Mouse (Mus musculus) lung, embryonic 16.5 days (tissue): ENCODE measurements around the gene Rasip1. TPM values are rescaled to one million over a fixed set of nuclear protein-coding genes. Genes with fewer than 3 reads are reported as not detected.

Experiments
- ATAC-seq: fragments of 200-750 bp; cut with Nextera tagmentation; 2 replicates; pipeline ENCODE4 v1.8.0; 2017; ENCODE audit warnings: low read depth, mild to moderate bottlenecking, moderate library complexity
- H3K27ac ChIP-seq: fragments of 300-500 bp; sonication (generic); 2 replicates; pipeline ENCODE4 v1.5.1; 2014; ENCODE audit warnings: mild to moderate bottlenecking, control low read depth, low read length
- H3K27me3 ChIP-seq: fragments of 300-500 bp; sonication (generic); 2 replicates; pipeline ENCODE4 v1.6.1; 2014; ENCODE audit warnings: low read depth, low read length, mixed read lengths; ENCODE audit not compliant: control insufficient read depth, insufficient read depth
- H3K36me3 ChIP-seq: fragments of 300-500 bp; sonication (generic); 2 replicates; pipeline ENCODE4 v1.6.1; 2014; ENCODE audit warnings: low read length; ENCODE audit not compliant: control insufficient read depth, insufficient read depth
- H3K4me1 ChIP-seq: fragments of 300-500 bp; sonication (generic); replicated peaks from 2 replicates; pipeline ENCODE4 v1.6.1; 2014; ENCODE audit warnings: low read length, mixed read lengths; ENCODE audit not compliant: control insufficient read depth, insufficient read depth
- H3K4me2 ChIP-seq: fragments of 300-500 bp; sonication (generic); 2 replicates; pipeline ENCODE4 v1.6.1; 2014; ENCODE audit warnings: low read depth, low read length, control low read depth
- H3K4me3 ChIP-seq: fragments of 300-500 bp; sonication (generic); 2 replicates; pipeline ENCODE4 v1.5.1; 2014; ENCODE audit warnings: mild to moderate bottlenecking, low read length, control low read depth
- H3K9ac ChIP-seq: fragments of 300-500 bp; sonication (generic); 2 replicates; pipeline ENCODE4 v1.6.1; 2014; ENCODE audit warnings: low read length, control low read depth
- H3K9me3 ChIP-seq: fragments of 300-500 bp; sonication (generic); 2 replicates; pipeline ENCODE4 v1.6.1; 2016; ENCODE audit warnings: low read length; ENCODE audit not compliant: control insufficient read depth
- WGBS: fragments of 180-500 bp; shearing (Covaris S2); extraction: QIAGEN DNeasy Blood & Tissue Kit; methylation state at CpG from one replicate; pipeline ENCODE4 v1.1.7; 2014; 5-methylcytosine and 5-hydroxymethylcytosine counted together
- polyA plus RNA-seq: library from polyadenylated mRNA; unstranded; fragments of >200 nt; fragmentation: Nextera tagmentation; extraction: Ambion mirVana; gene quantifications from 2 replicates; pipeline ENCODE4 v1.2.1, GENCODE M21; 2015

Gene Rasip1
- polyA plus RNA-seq, 1 experiment from 2014 or later = 16.4 TPM

DNA sequence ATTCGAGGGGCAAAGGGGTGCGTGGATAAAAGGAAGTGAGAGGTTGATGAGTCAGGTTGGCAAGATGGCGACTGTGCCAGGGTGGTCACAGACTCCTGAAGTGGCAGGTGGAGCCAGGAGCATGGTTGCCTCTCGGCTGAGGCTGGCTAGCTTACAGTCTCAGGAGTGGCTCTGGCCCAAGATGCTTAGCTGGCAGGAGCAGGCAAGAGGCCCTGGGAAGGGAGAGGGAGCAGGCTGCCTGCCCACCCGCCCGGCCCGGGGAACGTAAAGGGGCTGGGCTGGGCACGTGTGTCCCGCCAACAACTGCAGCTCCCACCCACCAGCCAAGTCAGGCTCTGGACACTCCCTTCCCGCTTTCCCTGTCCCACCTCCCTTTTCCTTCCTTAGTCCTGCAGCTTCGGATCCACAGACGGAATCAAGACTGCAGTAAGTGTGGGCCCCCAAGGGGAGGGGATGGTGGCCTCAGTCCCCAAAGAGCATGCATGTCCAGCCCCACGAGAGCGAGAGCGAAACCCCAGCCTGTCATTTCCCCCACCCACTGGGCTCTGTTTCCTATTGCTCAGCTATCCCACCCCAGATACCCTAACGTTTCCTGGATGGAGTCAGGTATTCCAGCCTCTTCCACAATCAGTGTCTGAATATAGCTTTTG, 14.2 kb downstream of the Rasip1 start:
- WGBS = 33% methylated on average over 17 of the region's 17 CpGs
- Histone ChIP-seq H3K4me1 (peaks cover 49% of the 10 kb centered on the region), H3K27ac (peak overlapping the region; percentile 89), H3K9ac (peak overlapping the region; percentile 80), H3K4me2 (peak overlapping the region; percentile 91), H3K4me3 (peak overlapping the region; percentile 57), H3K36me3 (peaks cover 5% of the 10 kb centered on the region), H3K9me3 (no peaks in the 10 kb centered on the region), H3K27me3 (no peaks in the 10 kb centered on the region)
- ATAC-seq = peak; percentile 37

DNA sequence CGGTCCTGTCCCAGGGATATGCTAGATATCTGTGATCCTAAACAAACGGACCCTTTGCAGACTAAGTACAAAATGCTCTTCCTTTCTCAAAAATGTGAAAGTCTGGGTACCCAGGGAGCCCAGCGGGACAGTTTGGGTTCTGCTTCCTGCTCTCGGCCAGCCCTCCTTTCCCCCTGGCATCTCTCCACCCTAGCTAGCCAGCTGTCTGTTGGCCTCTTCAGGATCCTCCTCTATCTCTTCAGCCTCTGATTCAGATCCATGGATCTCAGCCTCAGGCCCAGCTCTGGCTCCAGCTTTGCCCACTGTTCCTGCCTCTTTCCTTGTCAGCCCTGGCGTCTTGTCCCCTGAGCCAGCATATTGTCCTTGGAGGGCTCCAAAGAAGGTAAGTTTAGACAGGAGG, 14.8 kb downstream of the Rasip1 start:
- Histone ChIP-seq H3K9me3 (no peaks in the 10 kb centered on the region), H3K9ac (peak overlapping the region; percentile 80), H3K36me3 (no peaks in the 10 kb centered on the region; the same call in 1 of the 2 replicates), H3K4me3 (peak overlapping the region; percentile 57), H3K27ac (peak overlapping the region; percentile 89), H3K4me2 (peak overlapping the region; percentile 91), H3K4me1 (peaks cover 47% of the 10 kb centered on the region), H3K27me3 (no peaks in the 10 kb centered on the region)
- ATAC-seq = no peak
- WGBS = 65% methylated on average over 5 of the region's 5 CpGs

DNA sequence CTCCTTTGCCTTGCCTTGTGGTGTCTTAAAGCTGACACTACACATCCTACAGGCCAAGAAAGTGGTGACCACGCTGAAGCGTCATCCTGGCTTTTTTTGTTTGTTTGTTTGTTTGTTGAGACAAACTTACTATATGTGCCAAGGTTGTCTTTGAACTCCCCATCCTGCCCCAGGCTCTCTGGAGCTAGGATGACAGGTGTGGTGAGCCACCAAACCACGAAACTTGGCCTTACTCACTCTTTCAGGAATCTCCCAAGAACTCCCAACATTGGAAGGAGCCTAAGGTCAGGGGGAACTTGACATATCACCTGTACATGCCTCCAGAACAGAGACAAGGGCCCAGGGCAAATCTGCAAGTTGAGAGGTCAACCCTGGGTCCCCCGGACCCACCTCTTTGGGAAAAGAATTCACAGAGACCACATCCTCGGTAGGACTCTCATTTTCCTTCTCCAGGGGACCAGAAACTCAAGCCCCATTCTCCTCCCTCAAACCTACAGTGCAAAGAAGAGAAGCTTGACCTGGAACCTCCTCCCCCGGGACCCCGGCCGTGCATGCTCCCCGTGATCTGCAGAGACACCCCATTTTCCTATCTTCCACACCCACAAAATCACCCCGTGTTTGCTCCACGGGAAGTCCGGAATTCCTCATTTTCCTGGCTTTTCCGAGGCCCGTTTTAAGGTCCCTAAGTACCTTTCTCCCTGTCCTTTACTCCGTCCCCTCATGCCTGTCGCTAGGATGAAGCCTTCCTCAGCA, 15.4 kb downstream of the Rasip1 start:
- ATAC-seq = no peak
- Histone ChIP-seq H3K4me1 (peaks cover 47% of the 10 kb centered on the region), H3K4me2 (peak overlapping the region; percentile 91), H3K4me3 (peak overlapping the region; percentile 57), H3K27ac (peak overlapping the region; percentile 89), H3K27me3 (no peaks in the 10 kb centered on the region), H3K9ac (peak overlapping the region; percentile 80), H3K36me3 (no peaks in the 10 kb centered on the region), H3K9me3 (no peaks in the 10 kb centered on the region)
- WGBS = 27% methylated on average over 16 of the region's 16 CpGs

DNA sequence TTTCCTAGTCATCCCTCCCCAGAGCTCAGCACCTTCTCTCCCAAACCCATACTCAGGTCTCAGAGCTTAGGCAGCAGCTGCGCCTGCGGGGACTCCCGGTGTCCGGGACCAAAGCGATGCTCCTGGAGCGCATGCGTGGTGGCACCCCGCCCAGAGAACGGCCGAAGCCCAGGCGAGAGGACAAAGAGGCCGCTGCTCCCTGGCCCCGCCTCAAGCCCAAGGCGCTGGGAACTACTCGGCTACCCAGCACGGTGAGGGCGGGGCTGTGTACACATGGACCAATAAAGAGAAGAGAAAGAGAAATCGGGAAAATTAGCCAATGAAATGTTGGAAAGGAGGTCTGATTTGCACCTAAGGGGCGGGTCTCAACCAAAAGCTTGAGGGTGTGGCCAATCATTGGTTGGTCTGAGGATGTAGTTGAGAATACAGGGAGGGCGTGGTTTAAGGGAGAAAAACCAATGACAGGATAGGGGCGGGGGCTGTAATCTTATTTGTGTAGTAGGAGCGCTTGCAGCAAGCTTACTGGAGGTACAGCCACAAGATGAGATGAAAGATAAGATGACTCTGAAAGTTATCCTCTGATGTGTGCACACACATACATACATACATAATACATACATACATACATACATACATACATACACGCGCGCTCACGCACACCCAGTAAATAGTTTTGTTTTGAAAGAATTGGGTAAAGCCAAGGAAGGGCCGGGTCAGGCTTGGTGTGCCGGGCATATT, 16.3 kb downstream of the Rasip1 start:
- Histone ChIP-seq H3K4me2 (peak overlapping the region; percentile 91), H3K27me3 (no peaks in the 10 kb centered on the region), H3K27ac (peak overlapping the region; percentile 89), H3K36me3 (no peaks in the 10 kb centered on the region), H3K4me1 (peaks cover 41% of the 10 kb centered on the region), H3K9me3 (no peaks in the 10 kb centered on the region), H3K9ac (peak overlapping the region; percentile 80), H3K4me3 (peak overlapping the region; percentile 57)
- 6% methylated on average over 28 of the region's 28 CpGs for WGBS
- ATAC-seq = peak; percentile 92

DNA sequence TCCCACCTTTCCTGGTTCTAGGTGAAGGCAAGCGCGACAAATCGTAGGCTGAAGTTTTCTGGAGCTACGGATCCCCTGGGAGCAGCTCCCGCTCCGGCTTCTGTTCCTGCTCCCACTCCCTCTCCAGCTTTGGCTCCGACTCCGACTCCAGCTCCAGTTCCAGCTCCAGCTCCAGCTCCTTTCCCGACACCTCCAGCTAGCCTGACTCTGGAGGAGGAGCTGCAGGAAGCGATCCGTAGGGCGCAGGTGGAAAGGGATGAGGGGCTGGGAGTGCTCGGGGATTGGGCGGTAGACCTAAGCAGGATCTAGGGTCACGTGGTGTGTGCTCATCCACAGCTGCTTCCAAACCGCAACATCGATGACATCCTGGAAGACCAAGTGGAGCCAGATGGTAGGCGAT, 16.9 kb downstream of the Rasip1 start:
- no peaks in the 10 kb centered on the region for H3K9me3 ChIP-seq
- peak overlapping the region; percentile 30 for H3K4me3 ChIP-seq
- H3K4me2 ChIP-seq = peak overlapping the region; percentile 91
- H3K36me3 ChIP-seq = no peaks in the 10 kb centered on the region
- peaks cover 38% of the 10 kb centered on the region for H3K4me1 ChIP-seq
- H3K9ac ChIP-seq = peak overlapping the region; percentile 11; the same call in 1 of the 2 replicates
- no peaks in the 10 kb centered on the region for H3K27me3 ChIP-seq
- ATAC-seq = peak; percentile 6
- 8% methylated on average over 18 of the region's 18 CpGs for WGBS
- peak overlapping the region; percentile 51 for H3K27ac ChIP-seq

DNA sequence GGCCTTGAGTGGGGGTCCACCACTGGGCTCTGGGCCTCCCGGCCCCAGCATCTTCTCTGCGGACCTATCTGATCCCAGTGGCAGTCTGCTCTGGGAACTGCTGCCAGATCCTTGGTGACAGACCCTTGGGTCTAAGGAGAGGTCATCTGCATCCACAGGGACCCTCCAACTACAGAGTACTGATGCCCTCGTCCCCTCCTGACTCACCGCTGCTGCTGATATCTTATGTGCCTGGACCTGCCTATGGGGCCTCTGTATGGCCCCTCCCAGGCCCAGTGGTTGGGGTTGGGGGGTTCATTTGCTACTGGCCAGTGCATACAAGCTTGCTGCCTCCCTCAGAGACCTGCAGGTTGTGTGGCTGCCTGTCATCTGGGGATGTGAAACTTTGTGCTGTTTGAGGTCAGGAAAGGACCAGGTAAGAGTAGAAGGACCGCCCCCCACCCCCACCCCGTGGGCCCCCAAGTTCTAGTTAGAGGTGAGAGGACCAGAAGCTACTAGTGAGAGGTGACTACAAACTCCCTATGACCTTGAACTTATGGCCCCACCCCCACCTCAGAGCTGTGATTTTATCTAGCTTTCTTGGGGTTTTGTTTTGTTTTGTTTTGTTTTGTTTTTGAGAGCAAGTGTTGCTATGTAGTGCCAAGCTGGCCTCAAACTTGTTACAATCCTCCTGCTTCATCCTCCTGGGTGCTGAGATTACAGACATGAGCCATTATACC, 17.7 kb downstream of the Rasip1 start:
- Histone ChIP-seq H3K4me2 (no peak overlapping the region; the same call in 1 of the 2 replicates), H3K27me3 (no peaks in the 10 kb centered on the region), H3K4me3 (no peak overlapping the region), H3K9ac (peak overlapping the region; percentile 11; the same call in 1 of the 2 replicates), H3K4me1 (peaks cover 30% of the 10 kb centered on the region), H3K36me3 (no peaks in the 10 kb centered on the region), H3K9me3 (no peaks in the 10 kb centered on the region), H3K27ac (no peak overlapping the region)
- 69% methylated on average over 6 of the region's 6 CpGs for WGBS
- no peak for ATAC-seq

DNA sequence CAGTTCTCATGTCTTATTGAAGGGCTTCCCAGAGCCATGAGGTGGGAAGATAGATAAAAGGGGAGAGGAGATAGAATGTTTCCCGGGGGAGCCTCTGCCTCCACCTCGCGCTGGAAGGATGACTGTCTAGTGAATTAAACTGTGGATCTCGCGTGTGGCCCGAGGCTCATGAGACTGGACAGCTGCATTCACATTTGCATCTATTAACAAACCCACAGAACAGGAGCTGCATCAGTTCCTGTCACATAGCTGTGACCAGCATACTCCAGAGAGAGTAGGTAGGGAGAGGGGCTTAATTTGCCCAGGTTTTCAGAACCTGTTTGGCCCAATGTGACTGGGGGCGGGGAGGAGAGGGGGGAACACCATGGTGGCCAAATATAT, 18.3 kb downstream of the Rasip1 start:
- H3K27me3 ChIP-seq = no peaks in the 10 kb centered on the region
- no peak overlapping the region for H3K9ac ChIP-seq
- no peak for ATAC-seq
- WGBS = 78% methylated on average over 7 of the region's 7 CpGs
- H3K4me2 ChIP-seq = no peak overlapping the region
- peaks cover 25% of the 10 kb centered on the region for H3K4me1 ChIP-seq
- no peak overlapping the region for H3K27ac ChIP-seq
- no peaks in the 10 kb centered on the region for H3K9me3 ChIP-seq
- no peak overlapping the region for H3K4me3 ChIP-seq
- H3K36me3 ChIP-seq = no peaks in the 10 kb centered on the region

DNA sequence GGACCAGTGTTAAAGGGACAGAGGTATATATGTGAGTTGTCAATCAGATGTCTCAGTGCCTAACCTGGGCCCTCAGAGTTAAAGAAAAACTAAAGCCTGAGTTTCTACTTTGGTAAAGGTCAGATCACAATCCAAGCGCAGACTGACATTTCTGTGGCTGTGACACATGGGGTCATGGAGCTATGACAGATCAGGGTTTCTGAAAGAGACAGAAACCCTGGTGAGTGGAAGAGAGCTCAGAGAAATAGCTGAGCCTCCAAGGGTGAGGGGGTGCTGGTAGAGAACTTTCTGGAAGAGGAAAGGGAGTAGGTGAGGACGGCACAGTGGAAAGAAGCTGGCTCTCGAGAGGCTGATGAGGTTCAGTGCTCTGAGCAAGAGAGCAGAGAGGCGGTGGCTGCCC, 19.4 kb downstream of the Rasip1 start:
- Histone ChIP-seq H3K36me3 (no peaks in the 10 kb centered on the region), H3K27me3 (no peaks in the 10 kb centered on the region), H3K4me3 (no peak overlapping the region), H3K9ac (no peak overlapping the region), H3K9me3 (no peaks in the 10 kb centered on the region), H3K27ac (no peak overlapping the region), H3K4me1 (peaks cover 14% of the 10 kb centered on the region), H3K4me2 (no peak overlapping the region)
- no peak for ATAC-seq
- WGBS = 75% methylated on average over 4 of the region's 4 CpGs
